Mouse (Mus musculus) megakaryocyte progenitor cell, adult 5-6 weeks (primary cell): ENCODE data around the gene Epn3. TPM values are rescaled to one million over a fixed set of nuclear protein-coding genes. Genes with fewer than 3 reads are reported as not detected.

ENCODE experiments used
- ATAC-seq: replicated peaks from 2 replicates; pipeline ENCODE4 v1.8.0; 2016; ENCODE audit warnings: mild to moderate bottlenecking, moderate TSS enrichment, inconsistent platforms; ENCODE audit not compliant: poor library complexity
- total RNA-seq, 2 experiments: library from RNA; stranded (forward) in 1 of 2; stranded (reverse) in 1 of 2; fragments of 157-497, 149-512 nt in 1 of 2; fragments of 200-1000 nt in 1 of 2; gene quantifications; 2 replicates each; pipeline versions ENCODE4 v1.2.3 to v1.2.4; 2015 to 2017

Gene Epn3
- total RNA-seq, 2 experiments from 2014 or later = not detected

GRCm38 (mm10) chr11:94471740-94472584, 27.8 kb downstream of the Epn3 start:
- ATAC-seq = no peak

GRCm38 (mm10) chr11:94470391-94470790, 29.4 kb downstream of the Epn3 start:
- ATAC-seq = no peak

GRCm38 (mm10) chr11:94469136-94470064, 30.4 kb downstream of the Epn3 start:
- ATAC-seq = no peak

GRCm38 (mm10) chr11:94468582-94469064, 31.2 kb downstream of the Epn3 start:
- ATAC-seq = no peak

GRCm38 (mm10) chr11:94466333-94466855, 33.4 kb downstream of the Epn3 start:
- no peak for ATAC-seq

GRCm38 (mm10) chr11:94464170-94464569, 35.6 kb downstream of the Epn3 start:
- ATAC-seq = no peak

- no peak for ATAC-seq
Observed at GRCm38 (mm10) chr11:94461856-94462255, 37.9 kb downstream of the Epn3 start.

- ATAC-seq = no peak
Observed at GRCm38 (mm10) chr11:94457001-94457400, 42.8 kb downstream of the Epn3 start.

- peak; percentile 90 for ATAC-seq
Observed at GRCm38 (mm10) chr11:94456347-94456746, 43.4 kb downstream of the Epn3 start.

GRCm38 (mm10) chr11:94455161-94455820, 44.5 kb downstream of the Epn3 start:
- peak; percentile 26 for ATAC-seq

- no peak for ATAC-seq
Observed at GRCm38 (mm10) chr11:94454756-94455155, 45.0 kb downstream of the Epn3 start.

GRCm38 (mm10) chr11:94451091-94451773, 48.5 kb downstream of the Epn3 start:
- no peak for ATAC-seq

- no peak for ATAC-seq
Observed at GRCm38 (mm10) chr11:94449886-94450285, 49.9 kb downstream of the Epn3 start.

GRCm38 (mm10) chr11:94449239-94449638, 50.5 kb downstream of the Epn3 start:
- no peak for ATAC-seq

- no peak for ATAC-seq
Observed at GRCm38 (mm10) chr11:94447017-94447416, 52.8 kb downstream of the Epn3 start.

GRCm38 (mm10) chr11:94445300-94445699, 54.5 kb downstream of the Epn3 start:
- ATAC-seq = no peak

- no peak for ATAC-seq
Observed at GRCm38 (mm10) chr11:94444829-94445228, 54.9 kb downstream of the Epn3 start.

GRCm38 (mm10) chr11:94441752-94442151, 58.0 kb downstream of the Epn3 start:
- no peak for ATAC-seq

GRCm38 (mm10) chr11:94441122-94441521, 58.7 kb downstream of the Epn3 start:
- ATAC-seq = no peak

- no peak for ATAC-seq
Observed at GRCm38 (mm10) chr11:94440421-94440820, 59.4 kb downstream of the Epn3 start.
